Mouse (Mus musculus): ENCODE measurements around the gene Nr2c2.
"Not testable (repeated sequence)": the region's sequence is repeated elsewhere in the genome, so short reads cannot be mapped to it uniquely, and the experiment has no call there.

Nr2c2 gene

GRCm38 (mm10) chr6:92091130-92091591 lies at the start of gene Nr2c2:
Gene Nr2c2 (plus strand): TSS chr6:92091390.
- peak; percentile 84 for DNase-seq

GRCm38 (mm10) chr6:92042055-92042454 lies 49.1 kb upstream of the Nr2c2 start:
- DNase-seq, result peak; percentile 24

DNA sequence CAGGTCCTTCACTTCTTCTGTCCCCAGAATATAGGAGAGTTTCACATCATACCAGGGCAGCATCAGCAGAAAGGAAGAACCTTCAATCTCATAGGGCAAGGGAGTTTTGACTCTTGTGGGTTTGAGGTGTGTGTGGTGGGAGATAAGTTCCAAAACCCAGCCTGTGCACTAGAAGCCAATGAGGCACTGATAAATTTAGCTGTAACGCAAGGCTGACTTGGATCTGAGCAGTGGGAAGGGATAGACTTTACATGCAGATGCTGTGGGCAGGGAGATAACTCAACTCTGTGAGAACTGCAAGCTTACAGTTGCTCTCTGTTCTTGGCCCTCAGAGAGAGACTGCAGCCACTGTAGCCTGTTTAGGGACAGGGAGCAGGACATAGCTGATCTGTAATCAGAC lies 48.3 kb upstream of the Nr2c2 start:
- DNase-seq, result no peak

DNA sequence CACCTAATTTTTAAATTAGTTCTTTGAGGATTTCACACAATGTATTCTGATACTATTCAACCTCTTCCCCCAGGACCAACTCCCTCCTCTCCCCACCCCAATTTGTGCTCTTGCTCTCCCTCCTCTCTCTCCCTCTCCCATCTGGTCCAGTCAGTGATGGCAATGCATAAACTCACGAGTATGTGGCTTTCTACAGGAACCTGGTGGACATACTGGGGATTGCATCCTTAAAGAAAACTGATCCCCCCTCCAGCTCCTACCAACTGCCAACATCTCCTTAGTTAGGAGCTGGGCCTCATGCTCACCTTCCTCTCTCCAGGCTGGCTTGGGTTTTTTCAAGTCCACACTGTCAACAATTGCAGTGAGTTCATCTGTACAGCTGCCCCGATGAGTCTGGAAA lies 33.4 kb upstream of the Nr2c2 start:
- no peak for DNase-seq

- no peak for DNase-seq
Measured at GRCm38 (mm10) chr6:92061725-92062124, 29.5 kb upstream of the Nr2c2 start.

GRCm38 (mm10) chr6:92063452-92063851 lies 27.7 kb upstream of the Nr2c2 start:
- peak; percentile 46 for DNase-seq

DNA sequence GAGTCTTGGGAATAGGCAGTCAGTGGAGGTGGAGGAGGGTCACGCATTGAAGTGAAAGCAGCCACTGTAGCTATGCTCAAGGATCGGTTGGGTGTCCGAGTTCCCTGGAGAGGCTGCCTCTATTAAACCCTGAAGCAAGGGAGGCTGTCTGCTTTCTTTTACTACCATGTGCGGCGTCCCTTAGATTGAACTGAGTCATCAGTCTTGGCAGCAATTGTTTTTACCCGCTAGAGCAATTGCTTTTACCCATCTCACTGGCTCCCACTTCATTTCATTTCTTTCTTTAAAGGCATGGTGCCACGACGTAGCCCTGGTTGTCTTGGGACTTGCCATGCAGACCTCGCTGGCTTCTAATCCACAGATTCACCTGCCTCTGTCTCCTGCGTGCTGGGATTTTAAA lies 27.1 kb upstream of the Nr2c2 start:
- no peak for DNase-seq

GRCm38 (mm10) chr6:92065721-92066496 lies 25.3 kb upstream of the Nr2c2 start:
- peak; percentile 19 for DNase-seq

DNA sequence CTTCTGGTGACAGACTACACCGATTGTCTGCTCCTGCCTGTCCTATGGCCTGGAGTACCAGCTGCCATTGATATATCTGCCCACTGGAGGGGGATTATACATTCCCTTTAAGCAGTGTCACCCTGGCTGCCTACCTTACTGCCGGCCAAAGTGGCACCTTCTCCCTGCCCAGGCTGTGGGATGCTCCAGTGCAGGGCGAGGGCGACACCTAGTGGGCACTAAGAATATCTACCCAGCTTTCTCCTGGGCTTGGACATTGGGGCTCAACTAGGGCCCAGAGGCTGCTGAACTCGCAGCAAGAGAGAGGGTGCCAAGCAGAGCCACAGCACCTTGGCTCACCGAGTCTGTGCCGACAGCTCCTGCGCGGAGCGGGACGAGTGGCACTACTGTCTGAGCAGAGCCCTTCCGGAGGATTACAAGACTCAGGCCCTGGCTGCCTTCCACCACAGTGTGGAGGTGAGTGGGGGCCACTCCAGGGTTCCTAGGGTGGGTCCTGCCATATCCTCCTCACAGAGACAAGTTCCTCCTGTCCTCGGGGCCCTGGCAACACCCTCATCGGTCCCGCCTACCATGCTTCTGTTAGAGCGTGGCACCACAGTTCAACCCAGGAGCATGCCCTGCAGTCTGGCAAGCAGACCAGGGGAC lies 23.9 kb upstream of the Nr2c2 start:
- DNase-seq, result peak; percentile 47

DNA sequence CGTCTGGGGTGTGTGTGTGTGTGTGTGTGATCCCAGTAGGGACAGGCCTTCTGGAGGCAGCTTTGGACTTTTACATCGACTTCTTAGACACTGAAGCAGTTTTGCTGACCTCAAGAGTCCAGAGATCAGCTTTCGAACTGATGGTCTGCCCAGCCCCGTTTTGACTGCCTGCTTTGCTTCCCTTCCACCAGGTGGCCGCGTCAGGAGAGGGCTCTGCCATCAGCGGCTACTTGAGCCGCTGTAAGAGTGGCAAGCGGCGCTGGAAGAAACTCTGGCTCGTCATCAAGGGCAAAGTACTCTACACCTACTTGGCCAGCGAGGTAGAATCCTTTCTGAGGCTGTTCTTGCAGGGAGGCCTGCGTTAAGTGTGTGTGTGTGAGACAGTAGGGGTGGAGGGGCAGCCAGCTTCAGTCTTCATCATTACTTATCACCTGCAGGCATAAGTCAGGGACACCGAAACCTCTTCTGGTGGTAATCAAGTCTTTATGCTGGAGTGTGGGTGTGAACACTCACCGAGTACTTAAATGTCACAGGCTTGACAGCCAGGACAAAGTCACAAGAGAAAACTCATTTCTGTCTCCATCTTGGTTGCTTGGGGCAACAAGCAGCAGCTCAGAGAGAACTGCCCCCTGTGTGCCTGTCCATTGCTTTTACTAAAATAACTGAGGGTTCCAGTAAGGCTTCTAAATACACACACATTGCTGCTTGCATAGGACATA lies 19.9 kb upstream of the Nr2c2 start:
- peak; percentile 76 for DNase-seq

DNA sequence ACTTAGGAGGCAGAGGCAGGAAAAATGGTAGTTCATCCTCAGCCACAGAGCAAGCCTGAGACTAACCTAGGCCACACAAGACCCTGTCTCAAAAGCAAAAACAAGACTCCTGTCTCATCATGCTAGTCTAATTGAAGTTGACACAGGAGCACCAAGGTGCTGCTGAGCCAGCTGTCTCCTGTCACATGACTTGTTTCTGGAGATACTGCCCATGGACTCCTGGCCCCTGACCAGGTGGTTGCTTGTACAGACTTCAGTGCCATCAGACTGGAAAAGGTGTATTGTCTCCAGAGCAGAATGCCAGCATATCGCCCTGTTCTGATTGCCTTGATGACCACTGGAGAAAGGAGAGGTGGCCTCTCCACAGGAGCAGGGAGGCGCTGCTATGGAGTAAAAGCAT lies 10.5 kb upstream of the Nr2c2 start:
- no peak for DNase-seq

- no peak for DNase-seq
Measured at GRCm38 (mm10) chr6:92082756-92083155, 8.4 kb upstream of the Nr2c2 start.

DNA sequence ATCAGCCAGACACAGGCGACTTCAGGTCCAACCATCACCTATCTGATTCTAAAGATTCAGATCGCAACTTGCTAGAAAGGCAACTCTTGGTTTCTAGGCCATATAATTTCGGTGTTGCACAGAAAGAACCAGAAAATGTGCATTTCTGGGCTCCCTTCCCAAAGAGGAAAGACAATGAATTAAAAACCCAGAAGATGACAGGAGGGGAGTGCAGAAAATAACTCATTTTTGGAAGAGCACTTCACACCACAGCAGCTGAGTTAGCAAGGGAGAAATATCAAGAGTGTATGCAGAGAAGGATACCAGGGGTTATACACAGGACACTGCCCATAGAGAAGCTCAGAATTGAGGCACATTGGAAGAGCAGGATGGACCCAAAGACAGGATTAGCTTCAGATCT lies 6.3 kb upstream of the Nr2c2 start:
- DNase-seq, result no peak

GRCm38 (mm10) chr6:92089141-92089540 lies 2.0 kb upstream of the Nr2c2 start:
- DNase-seq, result not testable (repeated sequence)

DNA sequence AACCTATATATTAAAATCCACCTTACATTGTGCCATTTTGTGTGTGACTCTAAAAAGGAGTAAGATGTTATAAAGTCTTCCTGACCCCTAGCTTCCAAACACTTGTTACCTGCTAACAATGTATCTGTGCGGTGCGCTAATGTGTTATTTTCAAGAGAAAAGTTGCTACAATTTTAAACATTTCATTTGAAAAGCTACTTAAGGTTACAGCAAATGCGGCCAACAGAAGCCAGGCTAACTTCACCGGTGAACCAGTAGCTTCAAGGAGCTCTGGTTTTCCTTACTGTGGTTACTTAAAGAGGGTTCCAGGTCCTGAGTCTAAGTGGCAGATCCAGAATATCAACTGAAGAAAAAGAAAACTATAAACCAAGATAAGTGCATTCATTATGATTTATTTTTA lies 1.2 kb upstream of the Nr2c2 start:
- no peak for DNase-seq

GRCm38 (mm10) chr6:92090497-92090896 lies 693 bp upstream of the Nr2c2 start:
- no peak for DNase-seq

DNA sequence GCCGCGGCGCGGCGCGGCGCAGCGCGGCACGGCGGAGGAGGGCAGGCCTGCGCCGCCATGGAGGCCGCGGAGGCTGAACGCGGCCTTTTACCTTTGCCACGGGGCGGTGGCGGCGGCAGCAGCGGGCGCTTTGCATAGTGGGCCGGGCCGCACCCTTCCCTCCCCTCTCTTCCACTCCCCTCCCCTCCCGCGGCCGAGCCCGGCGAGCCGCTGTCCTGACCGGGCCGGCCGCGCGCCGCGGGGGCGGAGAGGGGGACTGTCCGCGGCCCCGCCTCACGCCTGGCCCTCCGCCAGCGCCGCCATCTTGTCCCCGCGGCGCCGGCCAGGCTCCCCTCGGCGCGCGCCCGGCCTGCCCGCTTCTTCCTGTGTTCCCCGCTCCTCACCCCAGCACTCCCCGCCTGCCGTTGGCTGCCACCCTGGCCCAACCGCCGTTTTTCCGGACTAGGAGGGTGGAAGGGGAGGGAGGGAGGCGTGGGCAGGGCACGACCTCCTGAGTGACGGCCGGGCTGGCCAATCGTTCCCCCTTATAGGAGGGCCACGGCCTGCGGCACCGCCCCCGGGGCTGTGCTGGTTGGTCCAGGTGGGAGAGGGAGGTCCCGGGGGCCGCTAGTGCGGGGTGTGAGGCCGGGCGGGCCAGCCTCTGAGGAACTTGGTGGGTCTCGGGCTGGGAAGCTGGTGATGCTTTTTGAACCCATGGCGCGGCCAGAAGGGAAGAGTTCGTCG lies 738 bp downstream of the Nr2c2 start:
- DNase-seq, result peak; percentile 99

GRCm38 (mm10) chr6:92092737-92093136 lies 1.5 kb downstream of the Nr2c2 start:
- DNase-seq, result no peak

DNA sequence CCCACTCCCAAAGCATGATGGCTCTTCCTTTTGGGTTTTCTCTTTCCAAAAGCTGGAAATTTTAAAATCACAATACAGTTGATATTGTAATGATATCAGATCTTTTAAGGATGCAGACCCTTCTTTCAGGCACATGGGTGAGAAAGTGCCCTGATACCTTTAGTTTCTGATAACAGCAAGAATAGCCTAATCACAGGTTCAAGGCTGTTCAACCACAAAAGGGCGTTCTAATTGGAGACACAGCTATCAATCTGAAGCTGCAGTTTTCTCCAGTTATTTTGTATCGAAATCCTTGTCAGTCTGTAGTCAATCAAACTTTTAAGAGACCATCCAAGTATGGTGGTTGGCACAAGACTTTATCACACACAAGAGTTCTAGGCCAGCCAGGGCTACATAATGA lies 2.7 kb downstream of the Nr2c2 start:
- no peak for DNase-seq

DNA sequence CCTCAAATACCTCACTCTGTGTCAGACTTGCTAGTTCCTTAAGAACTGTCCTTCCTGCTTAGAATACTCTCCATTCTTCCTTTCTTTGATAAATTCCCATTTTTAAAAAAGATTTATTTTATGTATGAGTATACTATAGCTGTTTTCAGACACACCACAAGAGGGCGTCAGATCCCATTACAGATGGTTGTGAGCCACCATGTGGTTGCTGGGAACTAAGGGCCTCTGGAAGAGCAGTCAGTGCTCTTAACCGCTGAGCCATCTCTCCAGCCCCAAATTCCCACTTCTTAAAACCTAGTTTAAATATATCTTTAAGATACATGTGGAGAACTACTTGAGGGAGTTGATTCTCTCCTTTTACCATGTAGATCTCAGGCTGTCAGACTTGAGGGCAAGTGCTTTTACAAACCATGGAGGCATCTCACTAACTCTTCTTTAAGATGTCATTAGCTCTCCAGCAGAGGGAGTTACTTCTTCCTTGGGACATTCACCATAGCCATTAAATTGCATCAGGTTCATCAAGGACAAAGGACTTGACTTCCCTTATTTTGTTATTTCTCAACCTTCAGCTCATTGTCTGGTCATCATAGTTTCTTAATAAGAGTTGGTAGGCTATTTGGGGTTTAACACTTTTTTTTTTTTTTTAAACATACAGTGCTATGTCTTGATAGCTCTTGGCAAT lies 9.6 kb downstream of the Nr2c2 start:
- DNase-seq, result no peak

DNA sequence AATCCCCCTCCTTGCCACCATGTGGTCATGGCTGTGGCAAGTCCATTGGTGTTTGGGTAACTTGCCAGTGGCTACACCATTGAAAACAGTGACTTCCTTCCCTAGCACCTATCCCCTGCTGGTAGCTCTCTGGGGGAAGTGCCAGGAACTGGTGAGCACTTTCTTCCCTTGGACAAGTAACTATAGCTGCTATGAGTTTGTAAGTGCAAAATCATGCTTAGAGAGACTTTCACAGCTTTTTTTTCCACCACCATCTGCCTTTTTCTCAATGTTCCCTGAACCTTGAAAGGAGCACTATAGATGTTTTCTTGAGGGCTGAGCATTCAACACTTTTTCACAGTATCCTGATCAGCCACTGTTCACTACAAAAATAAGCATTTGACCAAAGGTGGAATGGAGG lies 33.4 kb downstream of the Nr2c2 start:
- no peak for DNase-seq

DNA sequence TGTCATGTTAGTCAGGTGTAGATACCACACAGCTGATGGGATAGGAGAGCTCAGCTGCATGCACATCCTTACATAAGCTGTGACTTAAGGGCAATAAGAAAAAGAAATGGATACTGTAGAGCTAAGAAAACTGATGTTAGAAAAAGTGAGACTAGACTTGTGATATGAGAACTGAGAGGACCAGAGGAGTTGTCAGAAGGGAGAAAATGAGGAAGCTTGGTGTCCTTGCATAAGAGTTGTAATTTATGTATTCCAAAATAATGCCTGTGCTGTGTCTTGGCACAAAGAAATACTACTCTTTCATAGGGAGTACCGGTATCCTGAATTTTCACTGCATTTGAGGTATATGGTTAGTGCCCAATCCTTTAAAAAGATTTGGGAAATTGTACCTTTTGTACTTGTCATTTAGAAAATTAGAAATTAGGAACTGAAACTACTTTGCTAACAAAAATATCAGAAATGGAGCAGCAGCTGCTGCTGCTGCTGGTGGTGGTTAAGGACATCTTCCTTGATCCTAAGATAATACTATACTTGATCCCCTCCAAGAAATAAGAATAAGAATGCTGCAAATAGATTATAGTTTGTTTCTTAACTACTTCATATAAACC lies 35.8 kb downstream of the Nr2c2 start:
- no peak for DNase-seq

Data from kidney, adult 11 months (tissue).